Mouse (Mus musculus): ENCODE measurements around the gene Erfe. TPM values are rescaled to one million over a fixed set of nuclear protein-coding genes. Genes with fewer than 3 reads are reported as not detected.

Gene Erfe
- polyA plus RNA-seq (2012; fragmentation: generic; extraction: Trizol) = 7.3 TPM
- long read RNA-seq, experiment 1, transcript Erfe-201 (8 exons, 2,815 nt) = major isoform, 5 of 14 reads
- long read RNA-seq, experiment 1, partial matches to known transcripts = 0 of 14 reads
- long read RNA-seq, experiment 1, other reads (novel, unspliced or antisense) = 9 of 14 reads
- long read RNA-seq, experiment 2, transcript Erfe-201 (8 exons, 2,815 nt) = major isoform, 93 of 104 reads
- long read RNA-seq, experiment 2, partial matches to known transcripts = 0 of 104 reads
- long read RNA-seq, experiment 2, other reads (novel, unspliced or antisense) = 11 of 104 reads

DNA sequence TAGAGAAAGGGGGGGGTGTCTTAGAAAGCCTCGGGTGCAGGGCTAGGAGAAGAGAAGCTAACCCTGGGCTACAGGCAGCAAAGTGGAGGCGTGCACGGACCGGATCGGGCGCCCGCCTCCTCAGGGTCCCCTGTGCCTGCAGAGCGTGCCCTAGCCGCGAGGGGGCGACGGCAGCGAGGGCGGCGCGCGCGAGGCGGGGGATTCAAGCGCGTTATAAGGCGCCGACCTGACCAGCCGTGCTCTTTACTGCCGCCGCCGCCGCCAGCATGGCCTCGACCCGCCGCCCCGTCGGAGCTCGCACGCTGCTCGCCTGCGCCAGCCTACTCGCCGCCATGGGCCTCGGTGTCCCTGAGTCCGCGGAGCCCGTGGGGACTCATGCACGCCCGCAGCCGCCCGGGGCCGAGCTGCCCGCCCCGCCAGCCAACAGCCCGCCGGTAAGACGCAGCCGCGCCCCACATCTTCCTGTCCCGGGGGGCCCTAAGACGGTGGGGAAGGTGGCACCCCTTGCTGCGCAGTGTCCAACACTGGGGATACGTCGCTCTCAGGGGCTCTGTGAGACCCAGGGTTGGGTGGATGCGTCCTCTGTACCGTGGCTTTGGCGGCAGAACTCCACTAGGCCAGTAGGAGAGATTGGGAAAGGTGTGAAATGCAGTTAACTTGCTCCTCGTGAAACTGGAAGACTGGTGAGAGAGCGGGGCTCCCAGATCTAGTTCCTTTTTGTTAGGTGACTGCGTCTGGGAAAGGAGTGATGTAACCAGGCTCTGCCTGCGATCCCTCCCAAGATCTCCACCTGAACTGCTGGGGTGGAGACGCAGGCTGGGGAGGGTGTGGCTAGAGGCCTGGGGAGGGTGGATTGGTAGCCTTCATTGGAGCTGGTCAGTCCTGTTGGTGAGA is at the start of gene Erfe:
TSS of gene Erfe (plus strand) at position 216 of the 894 bp plus-strand sequence.
- H3K27me3 ChIP-seq (ENCODE audit: control insufficient read depth, insufficient read depth, insufficient read length) = no peaks in the 10 kb centered on the region
- peak within 1 kb of the TSS; percentile 34 for H3K4me3 ChIP-seq (ENCODE audit: insufficient read depth, poor library complexity, severe bottlenecking)
- H3K36me3 ChIP-seq (ENCODE audit: control insufficient read depth, insufficient read depth) = peaks cover 10% of the 10 kb centered on the region
- peak within 1 kb of the TSS; percentile 88 for H3ac ChIP-seq (ENCODE audit: control insufficient read depth, insufficient read length, low read depth)
- H3K79me3 ChIP-seq (ENCODE audit: low read depth) = peaks cover 3% of the 10 kb centered on the region
- H3K79me2 ChIP-seq (ENCODE audit: control insufficient read depth, insufficient read depth) = peaks cover 10% of the 10 kb centered on the region
- TF ChIP-seq USF1 (IDR thresholded peaks at IDR 0.05; ENCODE audit: low read depth) (no peak), MAX (IDR thresholded peaks at IDR 0.05) (no peak), MYOG (IDR thresholded peaks at IDR 0.05; ENCODE audit: control insufficient read depth, extremely low read depth, insufficient read length) (no peak), FOSL1 (IDR thresholded peaks at IDR 0.05; ENCODE audit: insufficient read depth, low read length, poor library complexity, severe bottlenecking) (no peak), CTCF (IDR thresholded peaks at IDR 0.05; ENCODE audit: control insufficient read depth, insufficient read depth, insufficient read length) (peak; percentile 98)

GRCm38 (mm10) chr1:91317656-91318055 is 48.6 kb upstream of the Erfe start:
- no peaks in the 10 kb centered on the region for H3K79me3 ChIP-seq (ENCODE audit: low read depth)
- H3ac ChIP-seq (ENCODE audit: control insufficient read depth, insufficient read length, low read depth) = no peak overlapping the region
- H3K4me3 ChIP-seq (ENCODE audit: insufficient read depth, poor library complexity, severe bottlenecking) = no peak overlapping the region
- no peaks in the 10 kb centered on the region for H3K79me2 ChIP-seq (ENCODE audit: control insufficient read depth, insufficient read depth)
- H3K36me3 ChIP-seq (ENCODE audit: control insufficient read depth, insufficient read depth) = no peaks in the 10 kb centered on the region
- TF ChIP-seq CEBPB (IDR thresholded peaks at IDR 0.05; ENCODE audit: low read depth) (no peak), FOSL1 (IDR thresholded peaks at IDR 0.05; ENCODE audit: insufficient read depth, low read length, poor library complexity, severe bottlenecking) (no peak), CTCF (IDR thresholded peaks at IDR 0.05; ENCODE audit: control insufficient read depth, insufficient read depth, insufficient read length) (no peak), MYOD1 (IDR thresholded peaks at IDR 0.05; ENCODE audit: control insufficient read depth, insufficient read length, low read depth) (no peak), MAX (IDR thresholded peaks at IDR 0.05) (no peak), MYOG (IDR thresholded peaks at IDR 0.05; ENCODE audit: control insufficient read depth, extremely low read depth, insufficient read length) (no peak), USF1 (IDR thresholded peaks at IDR 0.05; ENCODE audit: low read depth) (no peak)
- H3K27me3 ChIP-seq (ENCODE audit: control insufficient read depth, insufficient read depth, insufficient read length) = no peaks in the 10 kb centered on the region

DNA sequence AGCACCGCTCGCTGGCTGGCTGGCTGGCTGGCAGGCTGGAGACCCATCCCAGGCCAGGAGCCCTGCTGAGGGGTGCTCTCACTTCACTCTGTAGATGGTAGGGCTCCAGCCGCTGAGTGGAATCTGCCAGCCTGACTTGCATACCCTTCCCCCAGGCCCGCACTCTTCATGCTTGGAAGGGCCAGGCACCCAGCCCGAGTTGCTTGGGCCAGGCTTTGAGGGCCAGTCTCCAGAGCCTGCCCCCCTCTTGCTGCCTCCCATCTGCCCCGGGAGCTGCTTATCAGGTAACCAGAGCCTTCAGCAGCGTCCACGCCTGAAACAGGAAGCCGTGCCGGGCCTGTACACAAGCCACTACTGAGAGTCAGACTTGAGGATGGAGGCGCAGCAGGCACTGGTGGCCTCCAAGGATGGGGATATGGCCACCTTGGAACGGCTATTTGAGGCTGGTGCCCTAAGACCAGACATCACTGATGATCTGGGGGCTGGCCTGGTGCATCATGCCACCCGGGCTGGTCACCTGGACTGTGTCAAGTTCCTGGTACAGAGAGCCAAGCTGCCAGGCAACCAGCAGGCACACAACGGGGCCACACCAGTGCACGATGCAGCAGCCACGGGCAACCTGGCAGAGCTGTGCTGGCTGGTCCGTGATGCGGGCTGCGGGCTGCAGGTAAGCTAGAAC is 44.3 kb upstream of the Erfe start, which contains the start of gene Espnl:
TSS of gene Espnl (plus strand) at position 316 of the 679 bp plus-strand sequence.
- TF ChIP-seq MAX (IDR thresholded peaks at IDR 0.05) = no peak
- no peaks in the 10 kb centered on the region for H3K79me3 ChIP-seq (ENCODE audit: low read depth)
- H3K27me3 ChIP-seq (ENCODE audit: control insufficient read depth, insufficient read depth, insufficient read length) = no peaks in the 10 kb centered on the region
- H3K79me2 ChIP-seq (ENCODE audit: control insufficient read depth, insufficient read depth) = no peaks in the 10 kb centered on the region
- no peak within 1 kb of the TSS for H3ac ChIP-seq (ENCODE audit: control insufficient read depth, insufficient read length, low read depth)
- no peak within 1 kb of the TSS for H3K4me3 ChIP-seq (ENCODE audit: insufficient read depth, poor library complexity, severe bottlenecking)
- no peaks in the 10 kb centered on the region for H3K36me3 ChIP-seq (ENCODE audit: control insufficient read depth, insufficient read depth)

GRCm38 (mm10) chr1:91324646-91325045 is 41.6 kb upstream of the Erfe start:
- H3K4me3 ChIP-seq (ENCODE audit: insufficient read depth, poor library complexity, severe bottlenecking) = no peak overlapping the region
- TF ChIP-seq CEBPB (IDR thresholded peaks at IDR 0.05; ENCODE audit: low read depth) (no peak), USF1 (IDR thresholded peaks at IDR 0.05; ENCODE audit: low read depth) (no peak)

DNA sequence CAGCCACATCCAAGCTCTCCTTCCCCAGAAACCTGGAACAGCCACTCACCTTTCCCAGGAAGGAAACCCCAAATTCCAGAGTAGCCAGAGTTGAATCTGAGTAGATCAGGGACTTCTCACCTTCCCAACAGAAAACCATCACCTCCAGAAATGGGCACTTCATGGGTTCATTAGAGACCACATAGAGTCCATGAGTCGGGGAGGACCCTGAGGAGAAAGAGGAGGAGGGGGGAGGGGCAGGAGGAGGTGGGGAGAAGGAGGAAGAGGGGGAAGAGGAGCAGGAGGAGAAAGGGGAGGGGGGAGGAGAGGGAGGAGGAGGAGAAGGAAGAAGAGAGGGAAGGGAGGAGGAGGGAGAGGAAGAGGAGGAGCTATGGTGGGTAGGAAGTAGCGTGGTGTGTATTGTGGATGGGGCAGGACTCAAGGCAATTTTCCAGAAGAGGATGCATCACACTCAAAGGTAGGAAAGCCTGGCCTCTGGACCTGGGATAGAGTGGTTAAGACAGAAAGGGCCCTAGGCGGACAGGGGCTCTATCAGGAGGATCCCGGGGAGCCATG is 40.7 kb upstream of the Erfe start:
- TF ChIP-seq USF1 (IDR thresholded peaks at IDR 0.05; ENCODE audit: low read depth) = no peak
- no peak for TF ChIP-seq MAX (IDR thresholded peaks at IDR 0.05)
- no peak for TF ChIP-seq FOSL1 (IDR thresholded peaks at IDR 0.05; ENCODE audit: insufficient read depth, low read length, poor library complexity, severe bottlenecking)
- no peak for TF ChIP-seq MYOD1 (IDR thresholded peaks at IDR 0.05; ENCODE audit: control insufficient read depth, insufficient read length, low read depth)
- TF ChIP-seq CEBPB (IDR thresholded peaks at IDR 0.05; ENCODE audit: low read depth) = no peak
- no peak for TF ChIP-seq CTCF (IDR thresholded peaks at IDR 0.05; ENCODE audit: control insufficient read depth, insufficient read depth, insufficient read length)
- TF ChIP-seq MYOG (IDR thresholded peaks at IDR 0.05; ENCODE audit: control insufficient read depth, extremely low read depth, insufficient read length) = no peak
- Histone ChIP-seq H3K4me3 (ENCODE audit: insufficient read depth, poor library complexity, severe bottlenecking) (no peak overlapping the region), H3K79me3 (ENCODE audit: low read depth) (no peaks in the 10 kb centered on the region), H3K27me3 (ENCODE audit: control insufficient read depth, insufficient read depth, insufficient read length) (no peaks in the 10 kb centered on the region), H3K36me3 (ENCODE audit: control insufficient read depth, insufficient read depth) (no peaks in the 10 kb centered on the region), H3K79me2 (ENCODE audit: control insufficient read depth, insufficient read depth) (no peaks in the 10 kb centered on the region), H3ac (ENCODE audit: control insufficient read depth, insufficient read length, low read depth) (no peak overlapping the region)

More at GRCm38 (mm10) chr1:91324646-91325045, 41.6 kb upstream of the Erfe start:
- Histone ChIP-seq H3K79me2 (ENCODE audit: control insufficient read depth, insufficient read depth) (no peaks in the 10 kb centered on the region), H3ac (ENCODE audit: control insufficient read depth, insufficient read length, low read depth) (no peak overlapping the region), H3K79me3 (ENCODE audit: low read depth) (no peaks in the 10 kb centered on the region), H3K27me3 (ENCODE audit: control insufficient read depth, insufficient read depth, insufficient read length) (no peaks in the 10 kb centered on the region), H3K36me3 (ENCODE audit: control insufficient read depth, insufficient read depth) (no peaks in the 10 kb centered on the region)
